Mouse (Mus musculus): ENCODE measurements around the gene Jpt1.
A peak's percentile ranks its signal among the peaks of the same experiment; 100 is the strongest.
"Not testable (repeated sequence)": the region's sequence is repeated elsewhere in the genome, so short reads cannot be mapped to it uniquely, and the experiment has no call there.

Gene Jpt1

GRCm38 (mm10) chr11:115473626-115474275 lies 40.4 kb downstream of the Jpt1 start:
- peak; percentile 96 for DNase-seq

DNA sequence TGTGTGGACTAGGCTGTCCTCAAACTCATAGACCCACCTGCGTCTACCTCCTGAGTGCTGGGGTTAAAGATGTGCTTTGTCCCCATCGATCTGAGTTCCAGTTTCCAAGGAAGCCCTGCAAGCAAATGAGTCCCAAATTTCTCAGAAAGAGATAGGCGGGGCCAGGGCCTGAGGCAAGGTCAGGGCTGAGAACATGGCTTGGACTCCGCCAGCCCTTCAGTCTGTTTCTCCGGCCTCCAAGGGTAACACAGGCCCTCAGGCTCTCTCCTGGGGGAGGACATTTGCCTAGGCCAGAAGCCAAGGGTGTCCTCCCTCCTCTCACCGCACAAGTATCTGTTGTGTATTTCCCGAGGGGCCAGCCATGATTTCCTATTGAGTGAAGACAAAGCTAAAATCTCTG lies 42.0 kb downstream of the Jpt1 start:
- no peak for DNase-seq

DNA sequence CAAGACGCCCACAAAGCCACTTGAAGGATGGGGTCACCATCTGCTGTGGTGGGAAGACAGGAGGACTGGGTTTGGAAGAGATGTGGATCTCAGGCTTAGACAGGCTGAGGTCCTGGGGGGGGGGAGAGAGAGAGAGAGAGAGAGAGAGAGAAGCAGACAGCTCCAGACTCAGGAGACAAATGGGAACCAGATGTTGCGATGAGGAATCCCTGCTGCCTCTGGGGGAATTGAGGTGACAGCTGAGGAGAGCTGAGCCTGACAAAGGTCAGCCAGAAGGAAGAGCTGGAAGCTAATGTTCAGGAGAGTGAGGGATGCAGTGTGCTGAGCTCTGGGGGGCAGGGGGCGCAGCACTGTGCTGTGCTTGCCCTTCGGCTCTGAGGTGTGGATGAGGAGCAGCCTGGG lies 47.0 kb downstream of the Jpt1 start:
- DNase-seq, result no peak

DNA sequence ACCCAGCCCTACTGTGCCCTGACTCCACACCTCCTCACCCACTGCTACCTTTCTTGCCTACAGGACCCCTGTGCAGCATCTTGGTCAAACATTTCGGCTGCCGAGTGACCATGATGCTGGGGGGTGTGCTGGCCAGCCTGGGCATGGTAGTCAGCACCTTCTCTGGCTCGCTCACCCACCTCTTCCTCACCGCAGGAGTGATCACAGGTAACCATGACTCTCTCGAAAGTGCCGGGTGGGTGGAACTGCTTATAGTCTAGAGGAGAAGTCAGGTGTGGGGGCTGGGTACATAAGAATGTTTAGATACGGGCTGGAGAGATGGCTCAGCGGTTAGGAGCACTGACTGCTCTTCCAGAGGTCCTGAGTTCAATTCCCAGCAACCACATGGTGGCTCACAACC lies 49.3 kb downstream of the Jpt1 start:
- DNase-seq, result no peak

DNA sequence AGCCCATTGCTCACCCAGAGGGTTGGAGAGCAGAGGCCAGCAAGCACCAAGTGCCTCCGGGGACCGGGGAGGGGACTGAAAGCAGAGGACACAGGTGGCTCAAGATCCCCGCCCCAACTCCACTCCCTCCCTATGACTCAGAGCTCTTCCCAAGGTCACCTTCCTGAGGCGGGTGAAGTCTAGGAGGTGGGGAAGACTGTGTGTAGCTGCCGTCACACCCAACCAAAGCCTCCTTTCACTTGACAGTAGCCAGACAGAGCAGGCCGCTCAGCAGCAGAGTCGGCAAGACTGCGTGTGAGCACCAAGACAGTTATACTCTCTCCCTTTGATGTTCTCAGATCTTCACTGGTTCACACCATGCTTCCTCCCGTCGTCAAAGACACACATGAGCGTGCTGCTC lies 50.8 kb downstream of the Jpt1 start:
- DNase-seq, result no peak

GRCm38 (mm10) chr11:115462243-115462891 lies 51.8 kb downstream of the Jpt1 start, which contains the start of gene Slc16a5:
TSS of gene Slc16a5 (plus strand) at chr11:115462474.
- no peak for DNase-seq

- no peak for DNase-seq
These were observed 52.3 kb downstream of the Jpt1 start for GRCm38 (mm10) chr11:115461846-115462242.

- DNase-seq, result no peak
These were observed 53.2 kb downstream of the Jpt1 start for GRCm38 (mm10) chr11:115460976-115461375.

- no peak for DNase-seq
These were observed 56.8 kb downstream of the Jpt1 start for GRCm38 (mm10) chr11:115457405-115457804.

- DNase-seq, result no peak
These were observed 58.0 kb downstream of the Jpt1 start for GRCm38 (mm10) chr11:115456182-115456581.

DNA sequence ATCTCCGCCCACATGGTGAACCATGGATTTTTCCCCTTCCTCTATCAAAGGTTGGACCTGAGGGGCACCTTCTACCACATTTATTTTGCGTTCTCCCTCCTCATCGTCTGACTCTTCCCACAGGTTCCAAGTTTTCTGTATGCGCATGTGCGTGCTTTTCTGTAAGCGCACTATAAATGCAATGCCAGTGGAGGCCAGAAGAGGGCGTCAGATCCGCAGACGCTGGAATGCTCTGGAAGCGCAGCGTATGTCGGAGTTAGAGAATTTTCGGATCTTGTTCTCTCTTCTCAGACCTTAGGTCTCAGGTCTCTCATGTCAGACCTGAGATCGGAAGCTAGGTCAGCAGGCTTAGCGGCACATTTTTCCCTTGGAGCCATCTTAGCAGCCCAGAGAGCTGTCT lies 58.6 kb downstream of the Jpt1 start:
- DNase-seq, result no peak

DNA sequence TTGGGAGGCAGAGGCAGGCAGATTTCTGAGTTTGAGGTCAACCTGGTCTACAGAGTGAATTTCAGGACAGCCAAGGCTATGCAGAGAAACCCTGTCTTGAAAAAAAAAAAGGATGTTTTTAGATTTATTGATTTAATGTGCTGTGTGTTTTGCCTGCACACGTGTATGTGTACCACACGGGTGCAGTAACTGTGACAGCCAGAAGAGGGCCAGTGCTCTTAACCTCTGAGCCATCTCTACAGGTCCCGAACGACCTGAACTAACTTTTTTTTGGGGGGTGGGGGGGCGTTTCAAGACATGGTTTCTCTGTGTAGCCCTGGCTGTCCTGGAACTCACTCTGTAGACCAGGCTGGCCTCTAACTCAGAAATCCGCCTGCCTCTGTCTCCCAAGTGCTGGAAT lies 59.4 kb downstream of the Jpt1 start:
- DNase-seq, result not testable (repeated sequence)

DNA sequence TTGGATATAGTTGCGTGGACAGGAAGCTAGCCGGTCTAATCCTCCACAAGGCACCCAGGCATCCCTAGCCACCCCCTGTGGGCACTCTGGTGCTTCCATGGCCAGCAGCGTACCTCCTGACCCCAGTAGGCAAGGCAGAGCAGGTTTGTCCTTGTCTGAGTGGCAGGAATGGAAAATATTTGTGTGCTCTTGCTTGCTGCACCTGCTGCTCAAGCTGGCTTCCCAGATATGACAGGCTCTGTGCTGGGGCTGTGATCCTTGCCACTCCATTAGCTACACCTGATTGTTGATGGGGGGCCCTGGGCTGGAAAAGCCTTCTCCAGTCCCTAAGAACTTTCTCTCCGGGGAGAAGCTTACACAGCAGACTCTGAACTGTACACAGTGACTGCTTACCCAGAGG lies 60.9 kb downstream of the Jpt1 start:
- DNase-seq, result no peak

DNA sequence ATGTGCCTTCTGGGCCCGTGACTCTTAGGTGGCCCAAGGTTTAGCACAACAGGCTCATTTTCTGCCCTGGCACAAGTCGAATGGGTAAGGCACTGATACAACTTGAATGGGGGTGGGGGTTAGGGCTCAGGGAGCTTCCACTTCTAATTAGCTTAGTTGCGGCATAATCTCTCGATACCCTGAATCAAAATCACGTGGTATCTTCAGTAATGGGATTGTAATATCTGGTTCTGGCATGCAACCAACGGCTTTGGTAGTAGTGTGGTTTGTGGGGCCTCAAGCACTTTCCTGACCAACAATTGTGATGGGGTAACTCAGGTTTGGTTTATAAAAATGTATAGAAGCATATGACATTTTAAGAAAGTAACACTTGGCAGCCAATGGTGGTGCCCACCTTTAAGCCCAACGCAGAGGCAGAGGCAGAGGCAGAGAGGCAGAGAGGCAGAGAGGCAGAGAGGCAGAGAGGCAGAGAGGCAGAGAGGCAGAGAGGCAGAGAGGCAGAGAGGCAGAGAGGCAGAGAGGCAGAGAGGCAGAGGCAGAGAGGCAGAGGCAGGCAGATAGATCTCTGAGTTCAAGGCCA lies 61.8 kb downstream of the Jpt1 start:
- DNase-seq, result no peak

- DNase-seq, result no peak
These were observed 62.4 kb downstream of the Jpt1 start for GRCm38 (mm10) chr11:115451781-115452241.

- no peak for DNase-seq
These were observed 64.0 kb downstream of the Jpt1 start for GRCm38 (mm10) chr11:115450176-115450575.

GRCm38 (mm10) chr11:115448998-115449397 lies 65.2 kb downstream of the Jpt1 start:
- DNase-seq, result no peak

DNA sequence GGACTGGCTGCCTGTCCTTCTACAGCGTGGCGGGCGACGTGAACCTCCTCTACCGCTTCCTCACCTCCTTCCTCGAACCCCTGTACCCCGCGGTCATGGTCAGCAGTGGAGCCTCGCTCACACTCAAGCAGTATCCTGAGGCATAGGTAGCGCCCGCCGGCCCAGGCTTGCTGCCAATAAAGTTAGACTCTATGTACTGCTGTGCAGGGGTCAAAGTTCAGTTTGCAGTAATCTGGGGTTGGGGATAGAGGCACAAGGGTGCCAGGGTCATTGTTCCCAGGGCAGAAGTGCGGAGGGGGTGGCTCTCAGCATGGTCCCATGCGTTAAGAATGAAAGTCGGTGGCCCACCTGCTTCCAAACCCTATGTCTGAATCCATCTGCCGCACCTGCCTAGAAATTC lies 66.1 kb downstream of the Jpt1 start:
- no peak for DNase-seq
